Comparison of ENCODE assay signal across 17 mouse cellular contexts in genomic region chr6:88978970-88979369, GRCm38 (mm10).
DNase-seq lines count a peak whose midpoint lies in the region; ATAC-seq and TF ChIP-seq lines count a peak whose summit lies in the region.
"Had no signal": no experiment of that assay in that cellular context is flagged by ENCODE, and none has a peak within 500 bp of the region (broad histone marks: within the 10 kb centered on the region; RNA-seq: fewer than 3 reads in every experiment).

No protein-coding gene starts in this region.

- no peak for TF ChIP-seq CTCF in midbrain, postnatal 0 days (IDR thresholded peaks at IDR 0.05)

- no peak overlapping the region for H3K4me2 ChIP-seq in hindbrain, embryonic 16.5 days (ENCODE audit: low read length)
- no peak overlapping the region for H3K4me2 ChIP-seq in midbrain, postnatal 0 days (ENCODE audit: low read depth, low read length, poor library complexity, severe bottlenecking)
- no peak overlapping the region for H3K4me2 ChIP-seq in midbrain, embryonic 11.5 days
- H3K4me2 ChIP-seq: embryonic facial prominence, embryonic 13.5 days; intestine, embryonic 15.5 days; limb, embryonic 12.5 days; liver, embryonic 12.5 days had no signal

- no peak for ATAC-seq in hindbrain, embryonic 16.5 days
- no peak for ATAC-seq in midbrain, postnatal 0 days (ENCODE audit: low FRiP score)
- no peak for ATAC-seq in midbrain, embryonic 11.5 days (ENCODE audit: low FRiP score)
- ATAC-seq: intestine, embryonic 15.5 days; liver, embryonic 12.5 days had no signal

- DNase-seq in hindbrain, embryonic 10.5 days (ENCODE audit: low spot score), result no peak
- no peak for DNase-seq in midbrain, embryonic 10.5 days (ENCODE audit: low spot score)
- DNase-seq in midbrain, postnatal 0 days (ENCODE audit: low spot score), result no peak
- DNase-seq in midbrain, embryonic 11.5 days (ENCODE audit: low spot score, missing footprints), result no peak
- no peak for DNase-seq in embryo, embryonic 10.5 days (ENCODE audit: low spot score)
- no peak for DNase-seq in left cerebral cortex, postnatal 25 days (ENCODE audit: low spot score in 2 of 2)
- DNase-seq: adrenal gland, postnatal 10 days; cerebellum, postnatal 10 days; heart, postnatal 36 days; kidney, adult 9 months; kidney, postnatal 4 days; right cerebral cortex, postnatal 4 days had no signal

- H3K9ac ChIP-seq in hindbrain, embryonic 16.5 days (ENCODE audit: low read depth, low read length), result no peak overlapping the region
- H3K9ac ChIP-seq in midbrain, postnatal 0 days (replicated peaks; ENCODE audit: low read length, poor library complexity, severe bottlenecking), result no peak overlapping the region
- no peak overlapping the region; the same call in 1 of the 2 replicates for H3K9ac ChIP-seq in midbrain, embryonic 11.5 days (ENCODE audit: low read length)
- H3K9ac ChIP-seq: embryonic facial prominence, embryonic 13.5 days; intestine, embryonic 15.5 days; limb, embryonic 12.5 days; liver, embryonic 12.5 days had no signal

- H3K9me3 ChIP-seq in hindbrain, embryonic 10.5 days, result no peaks in the 10 kb centered on the region
- H3K9me3 ChIP-seq in hindbrain, embryonic 16.5 days (ENCODE audit: control insufficient read depth, low read length), result no peaks in the 10 kb centered on the region
- H3K9me3 ChIP-seq in midbrain, embryonic 10.5 days (replicated peaks), result no peaks in the 10 kb centered on the region
- no peaks in the 10 kb centered on the region for H3K9me3 ChIP-seq in midbrain, postnatal 0 days (ENCODE audit: low read length)
- no peaks in the 10 kb centered on the region for H3K9me3 ChIP-seq in midbrain, embryonic 11.5 days (ENCODE audit: control insufficient read depth, low read length)
- H3K9me3 ChIP-seq: embryonic facial prominence, embryonic 13.5 days; intestine, embryonic 15.5 days; limb, embryonic 12.5 days; liver, embryonic 12.5 days had no signal

- WGBS in hindbrain, embryonic 10.5 days, result 33% methylated on average over 4 of the region's 4 CpGs
- 30% methylated on average over 4 of the region's 4 CpGs for WGBS in hindbrain, embryonic 16.5 days
- WGBS in midbrain, embryonic 10.5 days, result 30% methylated on average over 4 of the region's 4 CpGs
- WGBS in midbrain, postnatal 0 days, result 23% methylated on average over 4 of the region's 4 CpGs
- 26% methylated on average over 4 of the region's 4 CpGs for WGBS in midbrain, embryonic 11.5 days

- no peak overlapping the region for H3K4me3 ChIP-seq in hindbrain, embryonic 10.5 days
- no peak overlapping the region for H3K4me3 ChIP-seq in hindbrain, embryonic 16.5 days (ENCODE audit: low read length)
- no peak overlapping the region for H3K4me3 ChIP-seq in midbrain, embryonic 10.5 days
- no peak overlapping the region for H3K4me3 ChIP-seq in midbrain, postnatal 0 days (ENCODE audit: low read depth, low read length)
- no peak overlapping the region for H3K4me3 ChIP-seq in midbrain, embryonic 11.5 days (ENCODE audit: low read depth, low read length)
- H3K4me3 ChIP-seq: embryonic facial prominence, embryonic 13.5 days; intestine, embryonic 15.5 days; limb, embryonic 12.5 days; liver, embryonic 12.5 days had no signal

- intact Hi-C loops in left cerebral cortex, postnatal 25 days (cut with DNase I), result no loop called here

- H3K27me3 ChIP-seq in hindbrain, embryonic 10.5 days (ENCODE audit: insufficient read depth, poor library complexity, severe bottlenecking), result peaks cover 28% of the 10 kb centered on the region
- H3K27me3 ChIP-seq in hindbrain, embryonic 16.5 days (replicated peaks; ENCODE audit: control insufficient read depth, insufficient read depth, low read length), result no peaks in the 10 kb centered on the region
- peaks cover 36% of the 10 kb centered on the region for H3K27me3 ChIP-seq in midbrain, embryonic 10.5 days (ENCODE audit: low read depth, poor library complexity, severe bottlenecking)
- H3K27me3 ChIP-seq in midbrain, postnatal 0 days (ENCODE audit: insufficient read depth, low read length), result no peaks in the 10 kb centered on the region
- no peaks in the 10 kb centered on the region for H3K27me3 ChIP-seq in midbrain, embryonic 11.5 days (ENCODE audit: control insufficient read depth, insufficient read depth, low read length)
- H3K27me3 ChIP-seq: intestine, embryonic 15.5 days had no signal

- no peaks in the 10 kb centered on the region for H3K36me3 ChIP-seq in hindbrain, embryonic 10.5 days
- no peaks in the 10 kb centered on the region for H3K36me3 ChIP-seq in hindbrain, embryonic 16.5 days (ENCODE audit: control insufficient read depth, insufficient read depth, low read length)
- no peaks in the 10 kb centered on the region for H3K36me3 ChIP-seq in midbrain, embryonic 10.5 days
- no peaks in the 10 kb centered on the region for H3K36me3 ChIP-seq in midbrain, postnatal 0 days (ENCODE audit: insufficient read depth, low read length)
- no peaks in the 10 kb centered on the region for H3K36me3 ChIP-seq in midbrain, embryonic 11.5 days (ENCODE audit: control insufficient read depth, insufficient read depth, low read length)
- H3K36me3 ChIP-seq: embryonic facial prominence, embryonic 13.5 days; intestine, embryonic 15.5 days; limb, embryonic 12.5 days; liver, embryonic 12.5 days had no signal

- H3K4me1 ChIP-seq in hindbrain, embryonic 10.5 days (replicated peaks), result peaks cover 94% of the 10 kb centered on the region
- peaks cover 34% of the 10 kb centered on the region for H3K4me1 ChIP-seq in hindbrain, embryonic 16.5 days (ENCODE audit: control insufficient read depth, insufficient read depth, low read depth, low read length)
- H3K4me1 ChIP-seq in midbrain, embryonic 10.5 days, result peaks cover 92% of the 10 kb centered on the region
- H3K4me1 ChIP-seq in midbrain, postnatal 0 days (ENCODE audit: insufficient read depth, low read length), result peaks cover 28% of the 10 kb centered on the region
- H3K4me1 ChIP-seq in midbrain, embryonic 11.5 days (ENCODE audit: control insufficient read depth, insufficient read depth, low read length), result peaks cover 71% of the 10 kb centered on the region
- H3K4me1 ChIP-seq: intestine, embryonic 15.5 days; liver, embryonic 12.5 days had no signal

- H3K27ac ChIP-seq in hindbrain, embryonic 10.5 days, result peak overlapping the region; percentile 88
- H3K27ac ChIP-seq in hindbrain, embryonic 16.5 days (ENCODE audit: low read depth, low read length), result no peak overlapping the region
- peak overlapping the region; percentile 86 for H3K27ac ChIP-seq in midbrain, embryonic 10.5 days (replicated peaks)
- H3K27ac ChIP-seq in midbrain, postnatal 0 days (ENCODE audit: low read depth, low read length), result no peak overlapping the region
- H3K27ac ChIP-seq in midbrain, embryonic 11.5 days (ENCODE audit: low read depth, low read length), result peak overlapping the region; percentile 51; the same call in 1 of the 2 replicates
- H3K27ac ChIP-seq: embryonic facial prominence, embryonic 13.5 days; intestine, embryonic 15.5 days; limb, embryonic 12.5 days; liver, embryonic 12.5 days had no signal

Comparison
In these comparisons a context has a peak if more than half of its experiments do, and no peak if none do; other contexts are left out.
1. H3K27ac ChIP-seq: peak in hindbrain, embryonic 10.5 days (single experiment), midbrain, embryonic 10.5 days (single experiment) and midbrain, embryonic 11.5 days (single experiment); none in hindbrain, embryonic 16.5 days (single experiment) and midbrain, postnatal 0 days (single experiment).